Mouse (Mus musculus) cerebellum, adult 2 months (tissue): ENCODE results near the gene Ncbp1.

Experiments used
- CTCF ChIP-seq: fragments of 200-500 bp; IDR thresholded peaks from 2 replicates; pipeline ENCODE4 v1.5.1; 2011; ENCODE audit warnings: low read depth, mild to moderate bottlenecking, control low read depth, low read length, moderate library complexity, borderline replicate concordance; ENCODE audit not compliant: insufficient read depth
- POLR2A ChIP-seq: fragments of 200-500 bp; IDR thresholded peaks from 2 replicates; pipeline ENCODE4 v1.6.1; 2011; ENCODE audit warnings: low read length, control low read depth, borderline replicate concordance; ENCODE audit not compliant: insufficient read depth

DNA sequence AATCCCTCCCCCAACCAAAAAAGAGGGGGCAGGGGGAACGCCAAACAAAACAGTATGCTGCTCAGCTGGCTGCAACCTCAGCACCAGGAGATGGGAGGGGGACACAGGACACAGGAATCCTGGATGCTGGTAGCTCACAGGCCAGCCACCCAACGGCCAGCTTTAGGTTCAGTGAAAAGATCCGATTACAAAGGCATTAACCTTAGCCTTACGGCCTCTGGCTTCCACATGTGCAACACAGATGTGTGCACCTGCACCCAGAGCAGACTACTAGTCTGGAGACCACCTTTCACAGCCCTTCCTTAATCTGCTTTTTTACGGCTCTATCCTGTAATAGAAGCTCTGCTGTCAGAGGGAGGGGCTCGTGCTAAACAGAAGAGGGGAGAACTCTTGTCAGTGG lies 42.8 kb downstream of the Ncbp1 start:
- TF ChIP-seq POLR2A (no peak), CTCF (no peak)
